Mouse (Mus musculus) c-Kit-positive CD71-positive TER-119-positive erythroid progenitor cells, embryonic 14.5 days (primary cell): ENCODE measurements around the gene Iscu.

Source experiments
- DNase-seq: peaks from one replicate; pipeline ENCODE4 v3.0.0-alpha.2; 2013; ENCODE audit warnings: low spot score

Iscu gene

GRCm38 (mm10) chr5:113815041-113815389 is 42.5 kb downstream of the Iscu start:
- no peak for DNase-seq

- peak; percentile 73 for DNase-seq
Observed at GRCm38 (mm10) chr5:113815638-113816152, 43.1 kb downstream of the Iscu start.

- no peak for DNase-seq
Observed at GRCm38 (mm10) chr5:113818572-113818971, 46.0 kb downstream of the Iscu start.

- DNase-seq: no peak
Observed at GRCm38 (mm10) chr5:113824228-113824627, 51.7 kb downstream of the Iscu start.

GRCm38 (mm10) chr5:113825558-113825957 is 53.0 kb downstream of the Iscu start:
- no peak for DNase-seq

GRCm38 (mm10) chr5:113826619-113827018 is 54.1 kb downstream of the Iscu start:
- DNase-seq: no peak
